Mouse (Mus musculus): ENCODE results near the gene C3.

GRCm38 (mm10) chr17:57261796-57262195 lies 33.9 kb upstream of the C3 start:
- TF ChIP-seq CTCF (IDR thresholded peaks at IDR 0.05; ENCODE audit: insufficient read depth, low read length) = no peak
- TF ChIP-seq POLR2A (IDR thresholded peaks at IDR 0.05; ENCODE audit: borderline replicate concordance, extremely low read depth, low read depth, low read length) = no peak
